Mouse (Mus musculus) v-Abl transformed pro-B cells (cell line): ENCODE measurements around the gene Apom.

Experiments used
- in situ Hi-C, 2 experiments: fragments of 400-800 bp; cut with MboI; formaldehyde crosslinking; loops; one replicate each; pipeline ENCODE4 v1.15.1; 2025; ENCODE audit not compliant: unreplicated experiment in 2 of 2

Gene Apom

GRCm38 (mm10) chr17:35080248-35080647, 51.6 kb downstream of the Apom start:
- in situ Hi-C loops: loop anchor here in 1 of 2 experiments (25.0 kb wide), 1 partner anchor 218 kb away; the partner anchor contains the start of genes Cfb, Nelfe and Skiv2l

- in situ Hi-C loops: loop anchor here in 1 of 2 experiments (25.0 kb wide), 1 partner anchor 217 kb away; the partner anchor contains the start of genes Cfb, Nelfe and Skiv2l
Measured at GRCm38 (mm10) chr17:35079778-35080177, 52.1 kb downstream of the Apom start.
